Comparison of ENCODE assay signal across 8 mouse cellular contexts in the genomic region with DNA sequence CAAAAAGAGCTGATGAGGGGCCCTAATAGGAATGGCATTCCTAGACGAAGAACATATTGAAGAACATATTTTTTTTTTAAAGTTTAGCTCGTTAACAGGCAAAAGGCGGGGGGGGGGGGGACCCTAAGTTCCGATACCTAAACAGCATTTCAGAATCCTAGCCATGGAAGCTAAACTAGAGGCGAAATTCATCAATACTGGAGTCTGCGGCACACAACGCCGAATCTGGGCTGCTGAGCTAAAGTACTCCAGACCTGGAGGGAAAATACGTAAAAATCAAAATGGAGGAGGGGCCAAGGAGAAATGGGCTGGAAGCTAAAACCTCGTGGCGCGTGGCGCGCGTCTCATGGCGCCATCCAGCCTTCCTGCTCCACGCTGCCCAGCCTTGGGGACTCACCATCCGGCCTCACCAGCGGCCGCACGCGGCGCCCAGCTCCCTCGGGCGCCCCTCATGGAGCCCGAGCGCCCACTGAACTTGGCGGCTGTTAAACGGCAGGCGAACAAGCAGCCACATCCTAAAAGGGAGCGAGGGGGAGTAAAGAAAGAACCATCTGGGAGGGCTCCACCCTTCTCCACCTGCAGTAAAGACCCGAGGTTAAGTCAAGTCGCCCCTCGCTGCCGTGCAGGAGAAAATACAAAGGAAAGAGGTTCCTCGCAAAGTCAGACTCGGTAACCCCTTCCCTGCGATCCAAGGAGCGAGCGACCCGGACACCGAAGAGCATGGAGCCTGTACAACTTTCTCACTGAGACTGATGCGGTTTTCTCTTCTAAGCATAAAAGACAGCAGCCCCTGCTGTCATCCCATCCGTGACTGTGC. TPM values are rescaled to one million over a fixed set of nuclear protein-coding genes. Genes with fewer than 3 reads are reported as not detected.
DNase-seq lines count a peak whose midpoint lies in the region; ATAC-seq and TF ChIP-seq lines count a peak whose summit lies in the region.

No protein-coding gene starts in this region.

- under 1% methylated on average over 43 of the region's 44 CpGs for WGBS in heart, embryonic 14.5 days

- POLR2A ChIA-PET in Patski (lab: Charles Lee) = interaction anchor here (0.5 to 1.3 kb wide), 8 partner anchors 12 to 54 kb away, joined by 3 to 11 read pairs (median 3); no protein-coding TSS in a partner anchor

- no peak for DNase-seq in Patski (ENCODE audit: low read depth, low spot score)
- DNase-seq in embryo, embryonic 11 days = peak; percentile 82
- peak; percentile 59 to 70 for DNase-seq in layer of hippocampus, postnatal 10 days (ENCODE audit: low spot score in 2 of 2)
- peak; percentile 70 for DNase-seq in lung, postnatal 10 days
- DNase-seq in retina, embryonic 14.5 days (ENCODE audit: low spot score) = peak; percentile 77
- DNase-seq in yolk sac, embryonic 10.5 days (ENCODE audit: low spot score) = peak; percentile 50

- TF ChIP-seq CTCF in Patski (IDR thresholded peaks at IDR 0.05) = no peak

- peak overlapping the region; percentile 82 for H3K9ac ChIP-seq in heart, embryonic 14.5 days (ENCODE audit: low read length)

- H3K9me3 ChIP-seq in heart, embryonic 14.5 days (ENCODE audit: control insufficient read depth, low read length) = no peaks in the 10 kb centered on the region

- in situ Hi-C loops in Patski (cut with MboI; ENCODE audit: low pct_unique_long_range_greater_than_20kb) = no loop called here

- peak; percentile 30 for ATAC-seq in CD4-positive, CD25-positive, alpha-beta regulatory T cell, adult 4 months
- peak; percentile 40 for ATAC-seq in Patski
- no peak; the same call in 1 of the 2 replicates for ATAC-seq in heart, embryonic 14.5 days (ENCODE audit: insufficient number of reproducible peaks, insufficient read depth, low FRiP score, low read depth)

- H3K4me3 ChIP-seq in heart, embryonic 14.5 days (ENCODE audit: control insufficient read depth in 1 of 2, insufficient read depth in 1 of 2, low read depth in 1 of 2, low read length in 2 of 2) = peak overlapping the region; percentile 70 to 93

- H3K36me3 ChIP-seq in heart, embryonic 14.5 days (ENCODE audit: control insufficient read depth, insufficient read depth, low read length) = no peaks in the 10 kb centered on the region

- H3K27ac ChIP-seq in heart, embryonic 14.5 days (replicated peaks in 1 of 2; ENCODE audit: control insufficient read depth in 1 of 2, insufficient read depth in 1 of 2, low read depth in 2 of 2, low read length in 2 of 2) = peak overlapping the region; percentile 82 to 88

- CTCF ChIA-PET in Patski (lab: Charles Lee) = interaction anchor here (0.9 to 1.3 kb wide), 2 partner anchors 21 to 58 kb away, joined by 3 to 4 read pairs; no protein-coding TSS in a partner anchor

- no peaks in the 10 kb centered on the region for H3K27me3 ChIP-seq in Patski
- H3K27me3 ChIP-seq in heart, embryonic 14.5 days (ENCODE audit: control insufficient read depth, insufficient read depth, low read length) = no peaks in the 10 kb centered on the region

- H3K4me1 ChIP-seq in heart, embryonic 14.5 days (ENCODE audit: control insufficient read depth in 2 of 2, insufficient read depth in 2 of 2, low read length in 2 of 2) = peaks cover 16 to 24% of the 10 kb centered on the region in 2 experiments

- peak overlapping the region; percentile 84 for H3K4me2 ChIP-seq in heart, embryonic 14.5 days (ENCODE audit: low read length)

RNA-seq across cellular contexts. Expression of a gene that starts 1.5 kb away (rescaled TPM):
- polyA plus RNA-seq in CD4-positive, CD25-positive, alpha-beta regulatory T cell, adult 4 months (2017; shearing (Covaris generic)) = 10 to 100 TPM; 24.0 to 35.0 TPM
- 66.4 TPM for polyA plus RNA-seq in Patski (2021)
- polyA plus RNA-seq in heart, embryonic 14.5 days (2014; fragmentation: Nextera tagmentation; extraction: Ambion mirVana) = 39.2 TPM in 2 replicates
- 10 to 100 TPM; 69.5 to 69.9 TPM for total RNA-seq in layer of hippocampus, postnatal 10 days (2021)

RNA-seq across cellular contexts. Expression of a gene that starts 24.5 kb away (rescaled TPM):
- polyA plus RNA-seq in CD4-positive, CD25-positive, alpha-beta regulatory T cell, adult 4 months (2017; shearing (Covaris generic)) = 100 to 1,000 TPM; 102 to 115 TPM
- 153 TPM for polyA plus RNA-seq in Patski (2021)
- 85.6 and 90.1 TPM in 2 replicates for polyA plus RNA-seq in heart, embryonic 14.5 days (2014; fragmentation: Nextera tagmentation; extraction: Ambion mirVana)
- total RNA-seq in layer of hippocampus, postnatal 10 days (2021) = 10 to 100 TPM; 38.4 to 45.1 TPM
